Mouse (Mus musculus) embryonic facial prominence, embryonic 14.5 days (tissue): ENCODE measurements at regions not wholly inside any gene's neighbourhood (a gene's known extent, or its start where the extent isn't known, plus 50 kb on each side); places are given as distances from the start of the nearest gene placed in this dataset.

Source experiments
- ATAC-seq: fragments of 200-750 bp; cut with Nextera tagmentation; 2 replicates; pipeline ENCODE4 v1.8.0; 2017; ENCODE audit warnings: low read depth, moderate number of reproducible peaks, moderate TSS enrichment
- DNase-seq: peaks from one replicate; pipeline ENCODE4 v3.0.0-alpha.2; 2015; ENCODE audit warnings: low spot score
- H3K27ac ChIP-seq: fragments of 300-500 bp; sonication (generic); replicated peaks from 2 replicates; pipeline ENCODE4 v1.5.1; 2014; ENCODE audit warnings: low read depth, mild to moderate bottlenecking, low read length, moderate library complexity
- H3K27me3 ChIP-seq: fragments of 300-500 bp; sonication (generic); replicated peaks from 2 replicates; pipeline ENCODE4 v1.6.1; 2014; ENCODE audit warnings: low read length; ENCODE audit not compliant: control insufficient read depth, insufficient read depth
- H3K36me3 ChIP-seq: fragments of 300-500 bp; sonication (generic); 2 replicates; pipeline ENCODE4 v1.6.1; 2014; ENCODE audit warnings: low read length, mixed read lengths; ENCODE audit not compliant: control insufficient read depth, insufficient read depth
- H3K4me1 ChIP-seq: fragments of 300-500 bp; sonication (generic); 2 replicates; pipeline ENCODE4 v1.6.1; 2014; ENCODE audit warnings: antibody characterized with exemption, low read length; ENCODE audit not compliant: control insufficient read depth, insufficient read depth
- H3K4me2 ChIP-seq: fragments of 300-500 bp; sonication (generic); 2 replicates; pipeline ENCODE4 v1.6.1; 2014; ENCODE audit warnings: low read depth, mild to moderate bottlenecking, low read length, moderate library complexity, mixed read lengths
- H3K4me3 ChIP-seq: fragments of 300-500 bp; sonication (generic); 2 replicates; pipeline ENCODE4 v1.5.1; 2014; ENCODE audit warnings: low read depth, mild to moderate bottlenecking, low read length
- H3K9ac ChIP-seq: fragments of 300-500 bp; sonication (generic); 2 replicates; pipeline ENCODE4 v1.6.1; 2014; ENCODE audit warnings: low read depth, mild to moderate bottlenecking, low read length, moderate library complexity, mixed read lengths
- H3K9me3 ChIP-seq: fragments of 300-500 bp; sonication (generic); 2 replicates; pipeline ENCODE4 v1.6.1; 2016; ENCODE audit warnings: low read length; ENCODE audit not compliant: control insufficient read depth
- WGBS: fragments of 180-500 bp; shearing (Covaris S2); extraction: QIAGEN DNeasy Blood & Tissue Kit; methylation state at CpG from one replicate; pipeline ENCODE4 v1.1.7; 2014; 5-methylcytosine and 5-hydroxymethylcytosine counted together

- H3K27ac ChIP-seq, result no peak overlapping the region
- DNase-seq (no peak), ATAC-seq (no peak)
- no peaks in the 10 kb centered on the region for H3K9me3 ChIP-seq
- H3K36me3 ChIP-seq, result no peaks in the 10 kb centered on the region
- no peaks in the 10 kb centered on the region for H3K4me1 ChIP-seq
- H3K4me2 ChIP-seq, result no peak overlapping the region
- WGBS, result 79% methylated on average over 4 of the region's 4 CpGs
- H3K4me3 ChIP-seq, result no peak overlapping the region
- H3K9ac ChIP-seq, result no peak overlapping the region
- no peaks in the 10 kb centered on the region for H3K27me3 ChIP-seq
Measured at GRCm38 (mm10) chr13:114681887-114682286, 136.1 kb upstream of the Mocs2 start.

GRCm38 (mm10) chr13:114682891-114683290 lies 135.1 kb upstream of the Mocs2 start:
- H3K27me3 ChIP-seq, result no peaks in the 10 kb centered on the region
- H3K4me1 ChIP-seq, result no peaks in the 10 kb centered on the region
- WGBS, result 95% methylated on average over 5 of the region's 5 CpGs
- ATAC-seq, result no peak
- H3K4me3 ChIP-seq, result no peak overlapping the region
- DNase-seq, result no peak
- no peak overlapping the region for H3K27ac ChIP-seq
- no peak overlapping the region for H3K9ac ChIP-seq
- no peaks in the 10 kb centered on the region for H3K9me3 ChIP-seq
- H3K4me2 ChIP-seq, result no peak overlapping the region
- H3K36me3 ChIP-seq, result no peaks in the 10 kb centered on the region

GRCm38 (mm10) chr13:114684298-114684697 lies 133.7 kb upstream of the Mocs2 start:
- H3K9ac ChIP-seq, result no peak overlapping the region
- no peak overlapping the region for H3K27ac ChIP-seq
- ATAC-seq, result no peak
- H3K4me3 ChIP-seq, result no peak overlapping the region
- H3K27me3 ChIP-seq, result no peaks in the 10 kb centered on the region
- H3K4me2 ChIP-seq, result no peak overlapping the region
- no peaks in the 10 kb centered on the region for H3K9me3 ChIP-seq
- DNase-seq, result no peak
- WGBS, result 77% methylated on average over 1 of the region's 1 CpGs
- H3K36me3 ChIP-seq, result no peaks in the 10 kb centered on the region
- no peaks in the 10 kb centered on the region for H3K4me1 ChIP-seq

- no peaks in the 10 kb centered on the region for H3K9me3 ChIP-seq
- 78% methylated on average over 4 of the region's 4 CpGs for WGBS
- H3K4me1 ChIP-seq, result no peaks in the 10 kb centered on the region
- no peaks in the 10 kb centered on the region for H3K27me3 ChIP-seq
- no peak for ATAC-seq
- no peak overlapping the region for H3K27ac ChIP-seq
- no peak for DNase-seq
- no peak overlapping the region for H3K9ac ChIP-seq
- no peaks in the 10 kb centered on the region for H3K36me3 ChIP-seq
- no peak overlapping the region for H3K4me3 ChIP-seq
- no peak overlapping the region for H3K4me2 ChIP-seq
Measured at GRCm38 (mm10) chr13:114685368-114685767, 132.7 kb upstream of the Mocs2 start.

- H3K9me3 ChIP-seq, result peaks cover 3% of the 10 kb centered on the region; the same call in 1 of the 2 replicates
- no peak overlapping the region for H3K9ac ChIP-seq
- H3K27me3 ChIP-seq, result no peaks in the 10 kb centered on the region
- ATAC-seq (no peak), DNase-seq (no peak)
- 27% methylated on average over 2 of the region's 2 CpGs for WGBS
- no peak overlapping the region for H3K4me3 ChIP-seq
- no peak overlapping the region for H3K4me2 ChIP-seq
- H3K4me1 ChIP-seq, result peaks cover 7% of the 10 kb centered on the region; the same call in 1 of the 2 replicates
- H3K36me3 ChIP-seq, result no peaks in the 10 kb centered on the region
- no peak overlapping the region for H3K27ac ChIP-seq
Measured at GRCm38 (mm10) chr13:114712601-114713000, 105.4 kb upstream of the Mocs2 start.

GRCm38 (mm10) chr13:114719771-114720170 lies 98.3 kb upstream of the Mocs2 start:
- no peaks in the 10 kb centered on the region for H3K36me3 ChIP-seq
- no peak overlapping the region for H3K27ac ChIP-seq
- DNase-seq (peak; percentile 38), ATAC-seq (no peak)
- no peak overlapping the region for H3K4me3 ChIP-seq
- no peaks in the 10 kb centered on the region for H3K27me3 ChIP-seq
- 52% methylated on average over 4 of the region's 4 CpGs for WGBS
- no peak overlapping the region for H3K4me2 ChIP-seq
- H3K4me1 ChIP-seq, result no peaks in the 10 kb centered on the region
- no peak overlapping the region for H3K9ac ChIP-seq
- H3K9me3 ChIP-seq, result no peaks in the 10 kb centered on the region; the same call in 1 of the 2 replicates

- no peaks in the 10 kb centered on the region for H3K9me3 ChIP-seq
- DNase-seq, result no peak
- no peaks in the 10 kb centered on the region for H3K4me1 ChIP-seq
- H3K9ac ChIP-seq, result no peak overlapping the region
- H3K27me3 ChIP-seq, result no peaks in the 10 kb centered on the region
- no peak for ATAC-seq
- no peak overlapping the region for H3K4me3 ChIP-seq
- no peak overlapping the region for H3K27ac ChIP-seq
- no peak overlapping the region for H3K4me2 ChIP-seq
- no peaks in the 10 kb centered on the region for H3K36me3 ChIP-seq
- WGBS, result 66% methylated on average over 4 of the region's 4 CpGs
Measured at GRCm38 (mm10) chr13:114726828-114727227, 91.2 kb upstream of the Mocs2 start.

GRCm38 (mm10) chr13:114735066-114735465 lies 83.0 kb upstream of the Mocs2 start:
- ATAC-seq (no peak), DNase-seq (no peak)
- Histone ChIP-seq H3K4me3 (no peak overlapping the region), H3K4me1 (no peaks in the 10 kb centered on the region), H3K9ac (no peak overlapping the region), H3K27ac (no peak overlapping the region), H3K9me3 (no peaks in the 10 kb centered on the region), H3K4me2 (no peak overlapping the region), H3K36me3 (no peaks in the 10 kb centered on the region), H3K27me3 (no peaks in the 10 kb centered on the region)
- 81% methylated on average over 7 of the region's 7 CpGs for WGBS

- H3K9me3 ChIP-seq, result no peaks in the 10 kb centered on the region
- no peak for DNase-seq
- no peak overlapping the region for H3K4me2 ChIP-seq
- 92% methylated on average over 4 of the region's 4 CpGs for WGBS
- ATAC-seq, result no peak
- H3K4me3 ChIP-seq, result no peak overlapping the region
- H3K27ac ChIP-seq, result no peak overlapping the region
- H3K4me1 ChIP-seq, result no peaks in the 10 kb centered on the region
- no peak overlapping the region for H3K9ac ChIP-seq
- H3K36me3 ChIP-seq, result no peaks in the 10 kb centered on the region
- no peaks in the 10 kb centered on the region for H3K27me3 ChIP-seq
Measured at GRCm38 (mm10) chr13:114736066-114736465, 82.0 kb upstream of the Mocs2 start.
